Mouse (Mus musculus): ENCODE data around the gene Gm21874.
"Not testable (repeated sequence)": the region's sequence is repeated elsewhere in the genome, so short reads cannot be mapped to it uniquely, and the experiment has no call there.

The Gm21874 gene

GRCm38 (mm10) chrY:9416048-9416447 lies at the start of gene Gm21874:
Gene Gm21874, minus strand, starts transcription at chrY:9416148.
- DNase-seq (ENCODE audit: low spot score): not testable (repeated sequence)

Measured in ovary, postnatal 36 days (tissue).